Mouse (Mus musculus) 3T3-L1 (cell line): Measurements from ENCODE around the gene Tdrd7.
A peak's percentile ranks its signal among the peaks of the same experiment; 100 is the strongest.

ENCODE experiments used
- DNase-seq: peaks from one replicate; pipeline ENCODE4 v3.0.0-alpha.2; 2015; ENCODE audit warnings: low read depth, low spot score

Gene Tdrd7

DNA sequence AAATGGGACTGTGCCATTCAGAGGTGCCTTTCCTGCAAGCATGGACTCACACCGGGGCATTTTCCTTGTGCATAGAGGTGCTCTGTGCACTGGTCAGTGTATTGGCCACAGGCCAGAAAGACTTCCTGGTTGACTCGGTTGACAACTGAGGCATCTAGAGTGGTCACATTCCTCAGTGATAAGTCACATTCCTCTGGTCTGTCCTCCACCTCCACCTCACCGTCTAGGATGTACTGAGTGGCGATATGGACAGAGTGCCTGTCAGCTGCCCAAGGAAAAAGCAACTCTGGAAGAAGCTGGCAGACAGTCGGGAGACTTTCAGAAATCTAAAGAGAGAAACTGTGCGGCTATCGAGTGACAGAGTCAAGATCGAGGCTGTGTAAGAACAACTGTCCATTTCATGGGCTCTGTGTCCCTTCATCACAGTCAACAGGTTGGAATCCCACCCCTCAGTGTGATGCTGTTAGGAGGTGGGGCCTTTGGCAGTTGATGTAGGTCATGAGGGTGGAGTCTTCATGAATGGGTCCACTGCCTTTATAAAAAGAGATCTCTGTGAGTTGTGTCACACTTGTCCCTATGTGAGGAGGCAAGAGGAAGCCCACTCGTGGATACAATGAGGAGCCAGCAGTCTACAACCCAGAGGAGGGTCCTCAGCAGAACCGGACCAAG lies at the start of gene Tdrd7:
Gene Tdrd7, plus strand, starts transcription at position 564 of the 669 bp plus-strand sequence.
- DNase-seq: peak; percentile 85

DNA sequence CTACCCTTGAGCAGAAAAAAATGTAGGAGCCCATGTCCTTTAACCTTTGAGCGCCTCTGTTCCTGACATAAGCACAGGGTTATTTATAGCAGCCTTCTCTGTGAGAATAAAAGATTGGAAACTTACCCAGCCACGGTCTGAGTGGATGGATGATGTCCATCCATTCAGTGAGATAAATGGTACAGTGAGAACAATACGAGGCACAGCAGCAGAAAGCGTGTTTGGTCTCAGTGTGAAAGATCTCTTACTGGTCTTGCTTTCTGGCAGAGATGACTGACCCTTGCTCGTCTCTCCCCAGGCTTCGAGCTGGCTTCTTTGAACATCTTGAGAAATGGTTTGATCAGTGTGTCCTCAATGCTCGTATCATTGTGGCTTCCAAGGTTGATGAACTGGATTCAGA lies 48.0 kb upstream of the Tdrd7 start:
- DNase-seq: peak; percentile 5

DNA sequence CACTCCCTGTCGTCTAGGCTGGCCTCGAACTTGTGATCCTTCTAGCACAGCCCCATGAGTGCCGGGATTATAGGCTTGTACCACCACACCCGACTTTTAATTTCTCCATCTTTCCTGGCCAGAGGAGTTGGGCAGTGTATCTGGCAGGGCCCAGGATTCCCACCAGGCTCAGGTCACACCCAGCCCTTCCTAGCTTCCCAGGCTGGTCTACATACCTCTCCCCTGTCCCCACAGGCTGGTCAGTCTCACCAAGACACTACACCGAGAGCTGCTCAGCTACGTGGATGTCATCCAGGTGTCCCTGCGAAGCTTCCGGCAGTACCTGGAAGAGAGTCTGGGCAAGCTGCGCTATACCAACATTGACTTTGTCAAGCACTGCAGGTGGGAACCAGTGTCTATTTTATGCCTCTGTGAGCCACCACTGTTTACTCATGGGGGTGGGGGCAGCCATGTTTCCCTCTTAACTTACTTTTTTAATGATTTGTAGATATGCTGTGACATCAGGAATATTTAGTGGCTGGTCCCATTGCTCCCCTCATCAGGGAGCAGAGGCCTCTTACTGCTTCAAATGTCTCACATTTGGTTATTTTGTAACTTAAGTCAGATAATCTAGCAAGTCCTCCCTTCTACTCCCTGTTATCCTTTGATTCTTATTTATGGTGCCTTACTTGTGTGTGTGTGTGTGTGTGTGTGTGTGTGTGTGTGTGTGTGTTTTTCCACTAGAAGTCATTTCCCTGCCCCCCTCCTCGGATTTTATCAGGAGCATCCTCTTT lies 43.3 kb upstream of the Tdrd7 start:
- no peak for DNase-seq

DNA sequence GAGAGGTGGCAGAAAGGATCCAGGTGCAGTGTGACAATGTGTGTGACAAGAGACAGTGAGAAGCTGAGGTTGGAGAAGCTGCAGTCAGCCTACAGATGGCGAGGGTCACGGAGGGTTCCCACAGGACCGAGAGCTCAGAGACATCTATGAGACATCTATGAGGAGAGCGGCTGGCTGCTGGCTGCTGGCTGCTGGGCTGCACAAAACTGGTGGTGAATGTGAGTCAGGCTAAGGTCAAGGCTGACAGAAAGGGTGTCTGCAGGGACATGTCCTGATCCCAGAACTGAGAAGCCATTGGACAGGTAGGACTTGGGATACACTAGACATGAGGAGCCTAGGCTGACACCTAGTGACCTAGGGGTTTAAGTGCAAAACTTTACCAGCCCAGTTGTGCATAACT lies 41.1 kb upstream of the Tdrd7 start:
- DNase-seq: no peak

DNA sequence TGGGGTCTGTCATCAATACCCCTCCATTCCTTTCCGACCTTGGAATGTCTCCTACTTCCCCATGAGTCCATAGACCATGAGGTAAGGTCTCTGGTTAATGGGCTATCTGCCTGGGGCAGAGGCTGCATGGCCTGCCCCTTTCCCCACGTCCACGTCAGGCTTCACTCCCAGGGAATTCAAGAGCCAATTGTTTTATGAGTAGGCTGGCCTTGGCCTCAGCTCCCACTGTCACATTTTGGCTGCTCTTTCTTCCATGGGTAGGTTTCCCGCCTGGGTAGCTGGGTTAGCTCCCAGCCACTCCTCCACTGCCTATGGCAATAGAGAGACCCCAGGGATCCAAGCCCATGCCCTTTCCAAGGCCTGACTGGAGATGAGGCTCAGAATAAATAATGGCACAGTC lies 36.6 kb upstream of the Tdrd7 start:
- DNase-seq: no peak

DNA sequence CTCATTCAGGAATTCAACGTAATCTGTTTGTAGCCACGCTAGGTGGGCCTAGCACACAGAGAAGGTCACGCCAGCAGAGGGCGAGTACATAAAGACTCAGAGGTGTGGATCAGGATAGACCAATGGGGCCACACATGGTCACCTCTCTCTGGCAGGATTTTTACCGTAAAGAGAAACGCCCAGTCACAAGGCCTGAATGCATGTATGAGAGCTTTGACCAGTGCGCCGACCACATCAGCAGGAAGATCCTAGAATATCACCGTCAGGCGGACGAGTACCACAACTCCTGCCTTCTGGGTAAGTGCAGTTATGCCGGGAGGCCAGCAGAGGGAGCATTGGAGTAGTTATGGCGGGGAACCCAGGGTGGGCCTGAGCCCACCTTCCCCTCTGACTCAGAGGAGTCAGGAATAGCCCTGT lies 23.5 kb upstream of the Tdrd7 start:
- DNase-seq: peak; percentile 53

DNA sequence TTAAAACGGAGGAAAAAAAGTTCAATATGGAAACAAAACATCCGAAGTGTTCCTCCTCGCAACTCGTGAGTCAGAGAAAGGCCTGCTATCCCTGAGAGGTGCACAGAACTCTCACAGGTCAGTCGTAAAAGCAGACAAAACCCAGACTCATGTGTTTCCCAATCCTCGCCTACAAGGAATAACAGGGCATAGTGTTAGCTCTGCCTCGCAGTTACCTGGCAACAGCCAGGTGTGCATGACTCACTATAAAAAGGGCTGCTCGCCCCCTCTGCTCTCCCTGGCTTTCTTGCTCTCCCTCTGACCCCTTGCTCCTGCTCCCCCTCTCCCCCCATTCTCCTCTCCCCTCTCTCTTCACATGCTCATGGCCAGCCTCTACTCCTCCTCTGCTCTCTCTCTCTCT lies 17.4 kb upstream of the Tdrd7 start:
- DNase-seq: no peak

DNA sequence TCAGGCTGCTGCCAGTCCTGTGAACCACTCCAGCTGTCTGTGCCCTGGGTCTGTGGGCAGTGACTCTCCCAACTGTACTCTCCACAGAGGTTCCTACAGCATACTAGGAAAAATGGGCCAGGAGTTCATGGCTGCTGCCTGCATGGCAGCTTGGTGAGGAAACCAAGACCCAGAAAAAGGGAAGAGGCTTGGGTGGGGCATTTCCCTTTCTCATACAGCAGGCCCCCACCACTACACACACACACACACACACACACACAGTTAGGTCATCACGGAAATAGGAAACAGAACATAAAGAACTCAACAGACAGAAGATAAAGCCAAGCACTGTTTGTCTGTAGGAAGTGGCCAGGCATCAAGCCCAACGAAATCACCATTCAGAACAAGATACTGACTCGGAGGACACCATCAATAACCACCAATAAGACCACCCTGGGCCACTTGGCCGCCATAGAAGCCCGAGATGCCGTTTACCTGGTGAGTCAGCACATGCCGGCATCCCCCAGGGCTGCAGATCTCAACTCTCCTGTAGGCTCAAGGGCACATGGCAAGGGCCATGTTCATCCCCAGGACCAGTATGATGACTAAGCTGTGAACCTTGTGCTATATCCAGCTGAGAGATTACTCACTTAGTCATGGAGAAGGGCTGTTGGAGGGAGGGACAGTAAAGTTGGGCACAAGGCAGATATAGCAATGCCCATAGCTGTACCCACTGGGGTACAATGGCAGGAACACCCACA lies 15.9 kb upstream of the Tdrd7 start:
- DNase-seq: peak; percentile 77

DNA sequence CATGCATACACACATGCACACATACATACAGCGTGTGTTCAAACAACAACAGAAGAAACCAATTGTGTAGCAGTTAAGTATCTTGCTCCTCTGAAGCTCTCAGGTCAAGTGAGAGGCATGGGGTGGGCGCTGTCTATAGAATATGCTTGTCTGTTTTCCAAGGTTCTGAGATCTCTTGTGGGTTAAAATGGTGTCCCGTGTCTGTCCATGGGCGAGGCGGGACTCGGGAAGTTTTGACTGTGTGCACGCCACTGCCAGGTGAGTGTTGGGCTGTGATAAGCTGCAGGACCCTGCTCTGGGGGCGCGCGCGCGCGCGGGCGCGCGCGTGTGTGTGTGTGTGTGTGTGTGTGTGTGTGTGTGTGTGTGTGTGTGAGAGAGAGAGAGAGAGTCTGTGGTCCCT lies 13.3 kb upstream of the Tdrd7 start:
- no peak for DNase-seq

DNA sequence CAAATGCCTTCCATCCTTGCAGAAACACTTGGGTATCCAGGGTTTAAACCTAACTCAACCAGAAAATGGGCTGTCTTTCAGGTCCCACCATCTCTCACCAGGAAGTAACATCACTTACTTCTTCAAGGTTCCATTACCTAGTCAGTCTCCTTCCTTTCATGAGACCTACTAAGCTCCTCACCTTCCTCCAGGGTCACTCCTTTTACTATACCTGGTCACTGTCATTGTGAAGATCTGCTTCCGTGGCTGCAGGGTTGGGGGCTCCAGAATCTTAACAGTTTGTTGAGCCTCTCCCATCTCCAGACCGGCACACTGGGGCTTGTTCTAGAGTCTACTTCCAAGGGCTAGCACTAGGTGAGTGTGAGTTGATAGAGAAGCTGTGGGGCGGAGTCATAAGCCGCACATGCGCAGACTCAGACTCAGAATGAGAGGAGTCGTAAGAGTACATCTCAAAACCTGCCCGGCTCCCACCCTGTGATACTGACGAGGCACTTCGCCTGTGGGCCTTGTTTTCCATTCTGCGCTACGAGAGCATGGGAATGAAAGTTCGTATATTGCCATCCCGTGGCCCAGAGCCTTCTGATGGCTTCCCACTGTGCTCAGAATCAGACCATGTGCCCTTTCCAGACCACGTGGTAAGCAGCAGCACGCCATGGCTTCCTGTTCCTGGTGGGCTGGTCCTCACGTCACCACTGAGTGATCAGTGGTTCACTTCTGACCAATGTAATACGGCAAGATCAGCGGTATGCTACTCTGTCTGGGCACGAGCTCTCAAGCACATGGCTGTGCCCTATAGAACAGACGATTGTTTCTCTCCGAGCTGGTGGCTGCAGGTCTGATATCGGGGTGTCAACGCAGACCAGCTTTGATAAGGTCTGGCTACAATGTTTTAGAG lies 11.9 kb upstream of the Tdrd7 start:
- DNase-seq: no peak

DNA sequence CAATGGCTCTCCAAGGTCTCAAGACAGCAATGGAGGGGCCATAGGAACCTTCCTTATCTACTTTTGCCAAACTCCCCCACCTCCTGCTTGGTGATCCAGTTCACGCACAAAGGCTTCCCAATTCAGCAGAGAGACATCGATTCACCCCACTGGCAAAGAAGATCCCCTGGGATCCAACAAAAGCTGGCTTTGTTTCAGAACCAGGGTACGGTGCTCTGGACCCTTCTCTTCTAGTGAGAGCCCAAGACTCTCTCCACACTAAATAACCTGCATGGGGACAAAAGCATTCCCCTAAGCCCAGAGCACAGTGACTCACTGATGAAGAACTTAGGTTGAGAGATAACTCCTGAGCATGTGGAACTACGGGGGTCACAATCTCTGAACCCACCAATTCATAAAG lies 9.9 kb upstream of the Tdrd7 start:
- no peak for DNase-seq

DNA sequence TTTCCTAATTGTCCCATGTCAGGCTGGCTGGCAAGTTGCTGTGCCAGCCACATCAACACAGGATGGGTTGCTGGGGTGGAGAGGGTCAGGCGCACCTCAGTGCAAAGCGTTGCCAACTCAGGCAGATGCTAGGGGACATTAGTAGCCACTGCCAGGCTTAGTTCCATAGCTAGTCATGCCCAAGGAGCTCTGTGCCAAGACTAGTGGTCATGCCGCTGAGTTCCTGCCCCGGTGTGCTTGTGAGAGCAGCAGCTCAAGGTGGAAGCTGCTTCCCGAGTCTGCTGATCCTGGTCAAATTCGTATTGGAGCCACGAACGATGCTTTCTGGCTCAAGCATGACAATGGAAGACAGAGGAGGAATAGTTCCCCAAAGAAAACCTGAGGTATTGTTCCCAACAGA lies 9.0 kb upstream of the Tdrd7 start:
- no peak for DNase-seq

DNA sequence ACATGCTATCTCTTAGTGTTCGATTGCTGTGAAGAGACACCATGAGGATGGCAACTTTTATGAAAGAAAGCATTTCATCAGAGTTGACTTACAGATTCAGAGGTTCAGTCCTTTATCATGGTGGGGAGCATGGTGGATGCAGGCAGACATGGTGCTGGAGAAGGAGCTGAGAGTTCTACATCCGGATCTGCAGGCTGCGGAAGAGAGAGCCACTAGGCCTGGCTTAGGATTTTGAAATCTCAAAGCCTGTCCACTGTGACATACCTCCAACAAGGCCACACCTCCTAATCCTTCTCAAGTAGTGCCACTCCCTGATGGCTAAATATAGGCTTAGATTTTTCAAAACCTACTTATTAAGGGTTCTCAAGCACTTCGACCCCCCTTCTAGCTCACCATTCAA lies 8.4 kb upstream of the Tdrd7 start:
- no peak for DNase-seq

DNA sequence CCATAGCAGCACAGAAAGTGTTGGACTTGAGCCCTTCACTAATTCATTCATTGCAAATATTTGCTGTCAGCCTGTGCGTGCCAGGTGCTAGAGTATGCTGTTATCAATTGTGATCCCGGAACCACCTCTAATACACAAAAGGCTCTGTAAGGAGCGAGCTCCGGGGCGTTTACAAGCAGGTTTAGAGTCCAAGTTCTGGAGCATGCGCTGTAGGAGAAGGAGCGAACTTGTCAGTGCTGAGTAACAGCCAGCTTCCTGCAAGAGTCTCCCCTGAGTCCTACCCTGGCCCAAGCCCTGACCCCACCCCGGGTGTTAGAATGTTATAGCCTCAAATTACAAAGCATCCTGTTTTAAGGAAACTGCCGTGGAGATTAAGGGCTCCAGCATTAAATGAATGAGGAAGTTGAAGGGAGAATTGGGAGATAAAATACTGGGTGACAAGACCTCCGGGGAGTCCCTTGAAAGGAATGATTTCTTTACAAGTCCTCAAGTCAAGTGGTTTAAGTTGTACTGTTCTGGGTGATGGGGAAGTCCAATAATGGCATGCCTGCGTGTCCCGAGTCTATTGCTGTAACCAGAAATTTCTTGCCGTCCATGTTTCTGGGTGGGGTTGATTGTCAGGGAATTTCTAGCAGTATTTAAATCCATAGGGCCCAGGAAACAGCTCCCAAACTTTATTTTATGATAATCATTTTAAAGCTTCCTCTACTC lies 758 bp downstream of the Tdrd7 start:
- DNase-seq: peak; percentile 95

DNA sequence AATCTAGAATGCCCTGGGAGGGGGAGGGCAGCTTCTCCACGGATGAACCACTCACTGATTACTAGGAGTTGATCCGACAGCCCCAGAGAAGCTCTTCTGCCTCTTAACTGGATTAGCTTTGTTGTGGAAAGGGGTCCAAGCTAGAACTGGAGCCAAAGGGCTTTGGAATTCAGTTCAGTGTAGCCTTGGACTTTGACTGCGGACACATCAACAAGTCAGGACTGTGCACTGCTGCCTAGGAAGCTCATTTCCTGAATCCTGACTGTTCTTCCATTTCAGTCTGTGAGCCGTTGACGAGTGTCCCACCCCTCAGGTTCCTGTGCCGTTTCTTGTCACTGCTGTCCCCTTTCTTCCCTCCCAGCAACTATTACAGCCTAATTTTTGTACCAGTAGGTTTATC lies 1.6 kb downstream of the Tdrd7 start:
- peak; percentile 51 for DNase-seq

DNA sequence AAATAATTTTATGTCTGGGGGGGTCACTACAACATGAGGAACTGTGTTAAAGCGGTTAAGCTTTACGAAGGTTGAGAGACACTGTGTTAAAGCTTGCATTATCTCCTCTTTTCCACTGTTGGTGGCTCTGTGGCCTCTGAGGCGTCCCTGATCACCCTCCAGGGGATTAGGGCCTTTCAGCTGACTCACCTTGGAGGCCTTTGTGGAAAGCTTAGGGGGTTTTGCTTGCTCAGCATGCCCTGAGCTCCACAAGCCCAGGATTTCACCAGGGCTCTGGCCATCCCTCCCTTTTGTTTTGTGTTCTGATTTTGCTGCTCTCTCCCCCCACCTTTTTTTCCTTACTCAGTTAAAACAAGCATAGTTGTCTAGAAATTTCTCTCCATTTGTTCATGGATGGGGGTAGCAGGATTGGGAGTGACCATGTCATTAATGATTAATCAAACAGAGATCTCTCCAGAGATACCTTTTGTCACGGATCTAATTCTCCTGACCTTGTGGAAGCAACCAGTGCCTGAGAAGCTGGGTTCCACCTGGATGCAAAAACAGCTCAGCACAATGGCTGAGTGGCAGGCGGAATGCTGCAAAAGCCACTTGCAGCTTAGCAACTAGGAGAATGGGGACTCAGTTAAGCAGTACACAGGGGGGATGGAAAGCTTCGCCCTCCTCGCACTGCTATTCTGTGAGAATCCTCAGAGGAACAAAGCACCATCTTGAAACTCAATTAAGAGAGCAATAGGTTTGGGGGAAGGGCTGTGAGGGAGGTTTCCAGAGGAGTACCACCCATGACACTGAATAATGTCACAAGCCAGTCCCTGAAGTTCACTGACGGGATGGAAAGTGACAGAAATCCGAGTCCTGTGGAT lies 2.6 kb downstream of the Tdrd7 start:
- DNase-seq: peak; percentile 51

DNA sequence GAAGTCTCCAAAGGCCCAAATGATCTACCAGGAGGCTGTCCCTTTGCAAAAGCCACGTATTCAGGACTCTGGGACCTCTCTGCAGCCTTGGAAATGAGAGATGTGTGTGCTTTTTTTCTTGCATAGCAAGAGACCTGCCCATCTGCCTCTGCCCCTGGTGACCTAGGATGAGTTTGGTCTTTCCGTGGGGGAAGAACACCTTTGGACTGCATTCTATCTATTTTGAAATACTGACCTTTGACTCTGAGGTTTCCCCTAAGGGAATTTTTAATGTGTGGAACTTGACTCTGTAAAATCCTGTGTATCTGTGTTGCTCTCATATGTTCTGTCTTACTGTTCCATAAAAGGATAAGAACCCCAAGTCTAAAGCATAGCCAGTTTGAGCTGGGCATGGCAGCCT lies 3.9 kb downstream of the Tdrd7 start:
- no peak for DNase-seq

DNA sequence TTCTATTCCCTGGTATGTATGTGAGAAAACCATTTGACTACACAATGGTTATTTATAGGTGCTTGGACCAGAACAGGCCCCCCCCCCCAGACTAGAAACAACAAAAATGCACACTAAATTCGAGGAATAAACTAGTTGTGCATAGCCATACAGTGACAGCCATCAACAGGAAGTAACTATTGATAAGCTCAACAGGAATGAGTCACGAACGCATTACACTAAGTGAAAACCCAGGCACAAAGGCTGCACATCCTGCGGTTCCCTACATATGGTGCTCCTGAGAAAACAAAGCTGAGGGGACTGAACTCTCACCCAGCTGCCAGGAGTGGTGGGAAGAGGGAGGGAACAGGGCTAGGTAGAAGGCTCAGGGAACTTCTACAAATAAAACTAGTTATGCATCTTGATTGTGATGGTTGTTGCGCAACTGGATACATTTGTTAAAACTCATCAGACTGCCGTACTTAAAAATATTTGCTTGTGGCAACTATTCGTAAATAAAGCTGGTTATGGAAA lies 5.0 kb downstream of the Tdrd7 start:
- DNase-seq: no peak

DNA sequence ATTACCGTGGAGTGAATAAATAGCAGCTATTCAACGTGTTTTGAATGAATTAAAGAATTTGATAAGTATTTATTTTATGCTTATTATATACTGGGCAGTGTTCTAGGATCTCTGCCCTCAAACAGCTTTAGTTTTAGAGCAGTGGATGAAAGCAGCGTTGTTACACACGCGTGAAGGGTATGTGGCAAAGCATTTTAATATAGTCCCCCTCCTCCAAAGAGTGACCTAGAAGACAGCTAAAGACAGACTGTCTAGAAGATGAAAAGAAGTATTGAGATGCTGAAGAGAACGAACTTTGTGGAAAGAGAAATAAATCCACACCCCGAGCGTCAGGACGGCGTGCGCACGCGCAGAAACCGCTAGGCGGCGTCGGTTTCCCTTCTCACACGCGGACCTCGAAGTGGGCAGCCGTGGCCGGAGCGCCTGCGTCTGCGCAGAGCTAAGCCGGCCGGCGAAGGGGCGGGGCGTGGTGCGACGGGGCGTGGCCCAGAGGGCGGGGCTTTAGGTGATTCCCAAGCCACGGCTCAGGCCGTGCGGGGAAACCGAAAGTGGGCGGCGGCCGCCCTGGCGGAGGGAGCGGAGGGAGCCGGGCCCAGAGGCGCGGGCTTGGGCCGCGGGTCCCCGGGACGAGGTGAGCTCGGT lies 6.8 kb downstream of the Tdrd7 start:
- peak; percentile 92 for DNase-seq
